Mouse (Mus musculus): ENCODE data around the gene Kif3a.

- TF ChIP-seq CTCF (IDR thresholded peaks at IDR 0.05; ENCODE audit: low read depth) (no peak), EP300 (IDR thresholded peaks at IDR 0.05; ENCODE audit: low read depth) (no peak)
Measured at GRCm38 (mm10) chr11:53633644-53634043, 66.5 kb downstream of the Kif3a start.

Measured in heart, postnatal 0 days (tissue).